Mouse (Mus musculus): ENCODE measurements around the gene Hcfc2. TPM values are rescaled to one million over a fixed set of nuclear protein-coding genes. Genes with fewer than 3 reads are reported as not detected.

Hcfc2 gene
- 10 to 100 TPM; 20.9 to 24.5 TPM for total RNA-seq (2021)
- long read RNA-seq, experiment 1, partial matches to known transcripts = 7 of 8 reads
- long read RNA-seq, experiment 1, other reads (novel, unspliced or antisense) = 1 of 8 reads
- long read RNA-seq, experiment 2, partial matches to known transcripts = 8 of 11 reads
- long read RNA-seq, experiment 2, other reads (novel, unspliced or antisense) = 3 of 11 reads

GRCm38 (mm10) chr10:82695956-82696355, at the start of gene Hcfc2:
Gene Hcfc2, plus strand, starts transcription at chr10:82696160.
- DNase-seq = no peak

GRCm38 (mm10) chr10:82647205-82647811, 48.7 kb upstream of the Hcfc2 start:
- DNase-seq = no peak

DNA sequence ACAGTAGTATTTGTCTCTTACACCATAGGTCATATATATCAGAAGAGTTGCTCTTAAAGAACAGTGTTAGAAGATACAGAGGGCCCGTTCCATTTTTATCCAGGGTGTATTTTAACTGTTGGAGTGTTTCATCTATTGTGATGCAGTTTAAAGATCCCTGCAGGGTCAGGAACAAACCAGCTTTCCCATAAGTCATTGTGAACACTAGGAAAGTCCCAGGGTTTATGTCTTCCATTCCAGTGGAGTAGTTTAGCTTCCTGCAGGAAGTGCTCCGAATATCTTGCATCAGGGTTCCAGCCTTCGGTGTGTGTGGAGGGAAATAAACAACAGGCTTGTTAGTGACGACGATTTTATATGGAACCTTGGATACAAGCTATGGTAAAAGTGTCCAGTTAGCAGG, 44.7 kb upstream of the Hcfc2 start:
- no peak for DNase-seq

DNA sequence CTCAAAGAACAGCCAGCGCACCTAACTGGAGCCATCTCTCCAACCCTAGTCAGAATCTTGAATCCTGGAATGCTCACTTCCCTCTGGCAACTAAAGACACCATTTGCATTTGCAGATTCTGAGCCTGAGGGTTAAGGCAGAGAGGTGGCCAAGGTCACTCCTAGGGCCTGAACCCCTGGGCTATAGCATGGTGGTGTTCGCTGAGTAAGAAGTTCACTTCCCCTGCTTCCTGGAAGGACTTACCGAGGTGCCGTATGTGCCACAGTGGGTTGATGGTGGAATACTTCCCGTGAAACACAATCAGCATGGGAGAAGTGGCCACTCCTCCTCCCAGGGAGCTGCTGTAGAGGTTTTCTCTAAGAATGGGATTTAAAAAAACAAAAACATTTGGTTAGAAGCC, 43.3 kb upstream of the Hcfc2 start:
- no peak for DNase-seq

DNA sequence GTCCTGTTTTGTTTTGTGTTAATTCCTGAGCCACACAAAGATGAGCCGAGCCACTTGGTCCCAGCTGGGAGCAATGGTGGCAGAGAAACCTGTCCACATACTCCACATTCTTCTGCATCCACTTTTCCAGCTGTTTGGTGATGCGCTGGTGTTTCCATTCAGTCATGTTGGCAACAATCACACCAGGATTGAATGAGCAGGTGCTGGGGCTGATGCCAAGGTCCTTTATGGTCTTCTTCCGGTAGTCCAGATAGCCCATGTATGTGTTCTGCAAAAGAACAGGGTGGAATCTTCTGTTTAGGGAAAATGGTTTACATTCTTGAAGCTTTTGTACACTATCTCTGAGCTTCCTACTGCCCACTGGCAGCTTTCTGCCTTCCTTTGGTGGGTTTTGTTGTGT, 41.4 kb upstream of the Hcfc2 start:
- no peak for DNase-seq

GRCm38 (mm10) chr10:82661820-82662219, 34.1 kb upstream of the Hcfc2 start:
- no peak for DNase-seq

GRCm38 (mm10) chr10:82662267-82662990, 33.5 kb upstream of the Hcfc2 start:
- DNase-seq = no peak

GRCm38 (mm10) chr10:82663289-82663688, 32.7 kb upstream of the Hcfc2 start:
- DNase-seq = no peak

- DNase-seq = no peak
Observed at GRCm38 (mm10) chr10:82665951-82666350, 30.0 kb upstream of the Hcfc2 start.

- DNase-seq = peak; percentile 65
Observed at GRCm38 (mm10) chr10:82666436-82667234, 29.3 kb upstream of the Hcfc2 start.

DNA sequence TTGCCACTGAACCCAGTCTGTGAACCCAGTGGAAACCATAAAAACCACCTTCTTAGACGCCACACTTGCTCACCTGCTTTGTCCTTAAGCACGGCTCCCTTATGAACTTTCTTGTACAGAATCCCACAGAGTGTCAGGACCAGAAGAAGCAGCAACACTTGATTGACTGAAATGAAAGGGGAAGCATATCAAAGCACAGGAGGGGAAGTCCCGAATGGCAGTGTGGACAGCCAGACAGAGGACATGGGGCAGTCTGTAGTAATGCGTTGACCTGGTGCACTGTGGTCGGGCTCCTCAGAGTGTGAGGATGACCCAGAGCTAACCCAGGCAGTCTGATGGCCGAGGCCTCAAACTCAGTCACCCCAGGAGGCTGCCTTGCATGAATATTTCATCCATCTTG, 25.8 kb upstream of the Hcfc2 start:
- no peak for DNase-seq

- no peak for DNase-seq
Observed at GRCm38 (mm10) chr10:82676949-82677348, 19.0 kb upstream of the Hcfc2 start.

GRCm38 (mm10) chr10:82680769-82681168, 15.2 kb upstream of the Hcfc2 start:
- DNase-seq = no peak

GRCm38 (mm10) chr10:82681639-82682038, 14.3 kb upstream of the Hcfc2 start:
- no peak for DNase-seq

DNA sequence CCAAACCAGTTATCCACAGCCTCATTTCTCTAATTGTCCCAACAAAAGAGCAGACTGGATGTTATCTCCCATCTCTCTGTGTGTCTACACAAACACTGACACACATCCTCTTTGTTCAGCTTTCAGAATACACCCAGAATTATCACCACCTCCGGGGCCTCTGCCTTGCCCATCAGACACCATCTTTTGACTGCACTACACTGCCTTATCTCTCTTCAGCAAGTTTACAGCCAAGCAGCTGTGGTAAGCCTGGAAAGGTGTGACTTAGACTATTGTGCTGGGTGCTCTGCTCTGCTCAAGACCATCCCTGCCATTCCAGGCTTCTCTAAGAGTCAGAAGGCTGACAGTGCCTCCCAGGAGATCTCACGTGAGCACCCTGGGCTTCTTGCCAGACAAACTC, 10.5 kb upstream of the Hcfc2 start:
- DNase-seq = no peak

DNA sequence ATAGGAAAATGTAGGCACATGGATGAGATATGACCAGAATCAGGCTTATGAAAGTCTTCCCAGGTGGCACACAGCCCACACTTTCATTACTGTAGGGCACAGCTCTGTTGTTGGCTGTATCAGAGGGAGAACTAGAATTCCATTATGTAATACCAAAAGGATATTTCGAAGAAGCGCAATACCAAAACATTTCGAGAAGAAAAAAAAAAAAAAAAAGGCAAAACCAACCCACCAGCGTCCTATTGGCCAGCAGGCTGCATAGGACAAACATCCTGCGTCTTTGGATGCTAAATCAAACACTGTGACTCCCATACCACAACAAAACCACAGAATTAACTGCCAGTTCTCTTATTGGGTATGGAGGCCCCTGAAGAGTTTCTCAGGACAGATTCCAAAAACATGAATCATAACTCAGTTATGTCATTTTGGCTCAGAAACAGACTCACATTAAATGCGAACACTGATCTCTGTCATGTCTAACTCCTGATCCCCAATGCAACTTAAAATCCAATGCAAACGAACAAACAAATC, 6.2 kb upstream of the Hcfc2 start:
- DNase-seq = peak; percentile 27

GRCm38 (mm10) chr10:82690494-82690893, 5.5 kb upstream of the Hcfc2 start, which contains the start of gene Glt8d2:
Gene Glt8d2, minus strand, starts transcription at chr10:82690650.
- DNase-seq = peak; percentile 85

DNA sequence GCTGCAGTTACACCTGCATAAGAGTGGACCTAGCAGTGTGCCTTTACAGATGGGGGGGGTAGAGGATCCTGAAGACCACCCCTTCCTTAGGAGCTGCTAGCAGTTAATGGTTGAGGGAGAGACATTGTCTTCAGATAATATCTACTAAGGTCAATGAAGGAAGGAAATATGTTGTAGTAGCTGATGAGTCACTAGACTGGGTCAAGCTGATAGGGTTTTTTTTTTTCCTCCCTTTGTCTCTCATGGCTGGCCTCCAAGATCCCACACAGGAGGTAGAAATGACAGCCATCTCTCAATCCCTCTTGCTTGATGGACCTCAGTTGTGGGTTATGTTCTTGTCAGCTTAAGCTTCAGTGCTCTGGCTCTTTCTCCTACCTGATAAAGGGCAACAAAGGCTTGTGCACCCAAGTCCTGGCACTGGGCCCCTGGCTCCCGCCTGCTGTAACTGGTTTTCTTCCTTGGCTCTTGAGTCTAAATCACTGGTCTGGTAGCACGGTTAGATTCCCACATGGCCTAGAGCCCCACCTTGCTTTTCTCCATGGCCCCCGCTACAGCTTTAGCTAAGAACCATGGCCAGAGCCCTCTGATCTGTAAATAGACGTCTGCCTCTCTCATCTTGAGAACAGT, 606 bp downstream of the Hcfc2 start:
- no peak for DNase-seq

GRCm38 (mm10) chr10:82697305-82697898, 1.4 kb downstream of the Hcfc2 start:
- DNase-seq = no peak

- peak; percentile 90 for DNase-seq
Observed at GRCm38 (mm10) chr10:82698712-82699261, 2.8 kb downstream of the Hcfc2 start.

GRCm38 (mm10) chr10:82699296-82699941, 3.5 kb downstream of the Hcfc2 start:
- no peak for DNase-seq

Data from gastrocnemius, postnatal 25 days (tissue).